Mouse (Mus musculus): ENCODE data around the gene C530008M17Rik.

GRCm38 (mm10) chr5:76815786-76816455, 159.6 kb downstream of the C530008M17Rik start:
- TF ChIP-seq KAT2A (conservative IDR thresholded peaks at IDR 0.05; ENCODE audit: low read depth, low read length) (no peak), CHD1 (IDR thresholded peaks at IDR 0.05; ENCODE audit: low read depth, low read length) (no peak), POLR2AphosphoS2 (IDR thresholded peaks at IDR 0.05; ENCODE audit: low read length) (no peak), POLR2A (IDR thresholded peaks at IDR 0.05; ENCODE audit: control insufficient read depth in 1 of 2, insufficient read depth in 1 of 2, low read depth in 1 of 2, low read length in 2 of 2, poor library complexity in 1 of 2) (no peak)
